Mouse (Mus musculus): ENCODE data around the gene Smap2.

Gene Smap2

DNA sequence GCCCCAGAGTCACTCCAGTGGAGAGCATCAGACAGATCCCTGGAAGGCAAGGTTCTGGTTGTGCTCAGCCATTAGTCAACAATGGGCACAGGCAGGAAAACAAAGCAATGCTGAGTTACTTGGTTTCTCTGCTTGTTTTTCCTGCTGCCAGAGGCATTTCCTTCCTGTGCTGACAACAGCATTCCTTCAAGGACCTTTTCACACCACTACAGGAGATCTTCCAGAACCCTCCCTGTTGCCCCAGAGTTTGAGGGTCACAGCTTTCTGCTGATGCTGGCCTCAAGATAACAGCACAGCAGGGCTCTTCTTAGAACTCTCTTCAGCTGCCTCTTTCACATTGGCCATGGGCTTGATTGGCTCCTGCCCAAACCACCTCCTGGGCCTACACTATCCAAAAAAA is 4.9 kb upstream of the Smap2 start:
- DNase-seq (ENCODE audit: low read depth, low spot score), result no peak

- DNase-seq (ENCODE audit: low read depth, low spot score), result peak; percentile 72
These were observed 3.2 kb upstream of the Smap2 start for GRCm38 (mm10) chr4:121020040-121020790.

DNA sequence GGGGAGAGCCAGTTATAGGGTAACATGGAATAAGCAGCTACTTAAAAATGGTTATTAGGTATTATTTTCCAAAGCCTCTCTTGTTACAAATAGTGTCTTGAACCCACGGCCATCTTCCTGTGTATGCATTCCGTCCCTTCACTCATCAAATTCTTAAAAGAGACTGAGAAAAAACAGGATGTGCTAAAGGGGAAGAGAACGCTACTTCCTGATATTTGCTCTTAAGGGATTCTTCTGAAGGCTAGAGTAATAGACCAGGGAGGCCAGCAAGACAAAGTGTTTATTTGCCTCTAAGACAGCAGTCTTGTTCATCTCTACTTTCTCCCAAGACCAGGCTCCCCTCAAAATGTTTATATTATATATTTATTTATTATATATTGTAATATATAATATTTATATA is 1.2 kb upstream of the Smap2 start:
- DNase-seq (ENCODE audit: low read depth, low spot score), result no peak

GRCm38 (mm10) chr4:121016021-121016898 is 787 bp downstream of the Smap2 start:
- peak; percentile 65 for DNase-seq (ENCODE audit: low read depth, low spot score)

- no peak for DNase-seq (ENCODE audit: low read depth, low spot score)
These were observed 1.8 kb downstream of the Smap2 start for GRCm38 (mm10) chr4:121015268-121015659.

- no peak for DNase-seq (ENCODE audit: low read depth, low spot score)
These were observed 2.3 kb downstream of the Smap2 start for GRCm38 (mm10) chr4:121014594-121015267.

- DNase-seq (ENCODE audit: low read depth, low spot score), result no peak
These were observed 6.1 kb downstream of the Smap2 start for GRCm38 (mm10) chr4:121010770-121011549.

- peak; percentile 65 for DNase-seq (ENCODE audit: low read depth, low spot score)
These were observed 7.9 kb downstream of the Smap2 start for GRCm38 (mm10) chr4:121009151-121009550.

GRCm38 (mm10) chr4:121008071-121008745 is 8.8 kb downstream of the Smap2 start:
- DNase-seq (ENCODE audit: low read depth, low spot score), result no peak

GRCm38 (mm10) chr4:121007006-121007405 is 10.0 kb downstream of the Smap2 start:
- DNase-seq (ENCODE audit: low read depth, low spot score), result no peak

DNA sequence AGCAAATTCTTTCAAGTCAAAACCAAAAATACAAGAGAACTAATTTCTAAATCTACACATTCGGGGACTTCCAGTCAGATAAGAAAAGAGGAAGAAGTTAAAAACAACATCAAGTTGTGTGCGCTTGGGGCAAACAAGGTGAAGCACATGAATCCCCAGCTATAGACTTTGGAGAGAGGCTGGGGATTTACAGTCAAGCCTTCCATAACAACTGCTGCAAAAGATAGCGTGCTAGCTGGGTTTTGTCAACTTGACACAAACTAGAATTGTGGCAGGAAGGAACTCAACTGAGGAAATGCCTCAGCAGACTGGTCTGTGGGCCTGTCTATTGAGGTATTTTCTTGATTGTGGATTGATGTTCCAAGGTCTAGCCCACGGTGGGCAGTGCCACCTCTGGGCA is 12.4 kb downstream of the Smap2 start:
- DNase-seq (ENCODE audit: low read depth, low spot score), result no peak

DNA sequence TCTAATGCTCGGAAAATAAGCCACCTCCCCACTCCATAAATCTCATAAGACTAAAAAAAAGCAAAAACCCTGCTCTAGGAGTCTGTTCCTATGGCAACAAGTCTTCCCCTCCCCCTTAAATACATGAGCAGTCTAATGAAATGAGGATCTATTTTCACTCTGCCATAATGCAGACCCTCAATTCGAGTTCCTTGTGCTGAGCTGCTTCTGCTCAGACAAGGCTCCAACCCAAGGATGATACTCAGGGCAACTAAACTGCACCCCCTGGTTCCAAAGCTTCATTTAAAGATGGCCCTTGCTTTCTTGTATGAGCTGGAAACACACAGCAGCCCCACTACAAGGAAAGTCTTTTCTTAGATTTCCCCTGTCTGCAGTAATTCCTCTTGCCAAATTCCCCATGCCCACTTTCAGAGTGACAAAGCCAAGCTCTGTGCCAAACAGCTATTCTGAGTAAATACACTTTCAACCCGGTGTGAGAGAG is 13.4 kb downstream of the Smap2 start:
- DNase-seq (ENCODE audit: low read depth, low spot score), result no peak

DNA sequence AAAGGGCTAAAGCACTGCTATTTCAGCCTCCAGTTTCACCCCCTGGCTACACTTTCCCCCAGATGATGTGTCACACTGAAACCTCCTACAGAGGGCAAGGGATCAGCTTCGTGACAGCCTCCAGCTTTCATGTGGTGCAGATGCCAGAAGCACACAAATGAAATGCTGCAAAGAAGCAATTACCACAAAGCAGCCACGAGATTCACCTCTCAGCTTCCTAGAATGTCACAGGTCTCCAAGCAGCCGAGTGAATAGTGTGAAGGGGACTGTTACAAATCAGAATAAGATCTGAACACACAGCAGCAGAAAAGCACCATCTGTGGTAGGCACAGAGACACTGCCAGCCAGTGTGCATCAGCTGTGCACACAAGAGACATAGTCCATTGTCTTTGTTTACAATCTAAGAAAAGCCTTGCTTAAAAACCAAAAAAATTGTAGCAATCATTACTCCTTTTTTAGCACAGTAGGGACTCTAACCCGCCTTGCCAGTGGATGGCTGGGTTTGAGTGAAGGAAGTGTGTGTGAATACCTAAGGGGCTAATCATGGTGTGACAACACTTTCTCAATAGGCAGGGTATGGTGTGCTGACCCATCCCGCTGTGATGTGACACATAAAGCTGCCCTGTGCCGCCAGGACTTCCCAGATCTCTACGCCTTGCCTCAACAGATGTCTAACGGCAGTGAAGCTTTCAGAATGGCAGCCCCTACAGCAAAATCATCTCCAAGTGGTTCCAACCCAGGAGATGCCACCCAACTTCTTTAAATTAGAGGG is 14.5 kb downstream of the Smap2 start:
- no peak for DNase-seq (ENCODE audit: low read depth, low spot score)

DNA sequence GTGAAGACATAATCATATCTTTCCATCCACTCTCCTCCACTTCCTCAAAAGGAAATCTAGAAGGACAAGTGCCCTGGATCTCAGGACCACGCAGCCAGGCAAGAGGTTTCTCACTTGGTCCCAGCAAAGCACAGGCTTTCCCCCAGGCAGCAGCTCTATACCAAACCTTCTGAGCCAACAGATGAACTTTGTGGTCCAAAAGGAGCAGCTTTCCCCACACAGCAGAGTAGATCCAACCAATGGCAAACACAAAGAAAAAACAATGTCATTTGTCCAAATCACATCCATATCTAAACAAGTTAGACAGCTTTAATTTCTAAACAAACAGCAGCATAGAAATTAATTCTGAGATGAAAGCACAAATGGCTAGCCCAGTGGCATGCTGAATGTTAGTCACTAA is 15.4 kb downstream of the Smap2 start:
- DNase-seq (ENCODE audit: low read depth, low spot score), result no peak

- DNase-seq (ENCODE audit: low read depth, low spot score), result no peak
These were observed 16.0 kb downstream of the Smap2 start for GRCm38 (mm10) chr4:121001042-121001441.

DNA sequence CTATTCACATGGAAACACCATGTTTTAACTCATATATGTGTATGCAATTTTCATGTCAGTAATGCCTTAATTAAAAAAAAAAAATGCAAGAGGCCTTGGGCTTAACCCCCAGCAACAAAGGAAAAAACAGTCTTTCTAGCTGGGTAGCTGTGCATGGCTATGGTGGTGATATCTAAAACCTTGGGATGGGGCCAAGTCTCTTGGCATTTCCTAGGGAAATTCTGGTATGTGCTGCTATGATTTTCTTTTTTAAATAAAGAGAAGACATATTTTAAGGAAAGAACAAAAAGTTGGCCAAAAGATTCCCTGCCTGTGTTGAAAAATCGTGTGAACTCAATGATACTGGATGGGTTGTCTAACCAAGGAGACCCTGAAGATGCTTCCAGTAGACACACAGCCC is 21.1 kb downstream of the Smap2 start:
- no peak for DNase-seq (ENCODE audit: low read depth, low spot score)

GRCm38 (mm10) chr4:120993025-120993424 is 24.0 kb downstream of the Smap2 start:
- no peak for DNase-seq (ENCODE audit: low read depth, low spot score)

DNA sequence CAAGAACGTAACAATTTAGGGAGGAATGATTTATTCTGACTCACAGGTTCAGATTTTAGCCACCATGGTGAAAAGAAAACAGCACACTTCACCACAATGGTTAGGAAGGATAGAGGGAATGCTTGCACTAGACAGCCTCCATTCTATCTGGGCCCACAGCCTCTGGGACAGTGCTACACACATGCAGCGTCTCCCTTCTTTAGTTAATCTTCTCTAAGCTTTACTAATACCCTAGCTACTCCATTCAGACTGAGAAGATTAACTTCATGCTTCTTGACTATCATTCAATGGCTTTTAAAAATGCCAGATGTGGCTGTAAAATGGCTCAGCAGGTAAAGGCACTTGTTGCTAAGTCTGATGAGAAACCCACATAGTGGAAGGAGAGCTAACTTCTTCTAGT is 24.8 kb downstream of the Smap2 start:
- DNase-seq (ENCODE audit: low read depth, low spot score), result no peak

- DNase-seq (ENCODE audit: low read depth, low spot score), result no peak
These were observed 29.7 kb downstream of the Smap2 start for GRCm38 (mm10) chr4:120987319-120987718.

DNA sequence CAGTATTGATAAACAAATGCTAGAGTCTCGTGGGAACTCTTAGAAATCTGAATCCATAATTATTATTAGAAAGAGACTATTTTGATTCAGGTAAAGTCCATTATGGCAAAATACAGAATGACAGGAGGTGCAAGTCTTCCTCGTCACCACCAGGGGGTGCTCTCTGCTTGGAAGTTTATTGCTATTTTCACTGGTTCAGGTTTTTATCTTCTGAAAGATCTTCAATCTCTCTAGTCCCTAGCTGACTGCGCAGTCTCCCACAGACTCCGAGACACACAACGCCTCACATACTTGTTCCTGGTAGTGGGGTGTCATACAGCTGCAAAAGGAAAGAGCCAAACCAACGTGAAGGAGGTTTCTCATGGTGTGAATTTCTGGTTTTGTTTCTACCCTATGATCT is 30.6 kb downstream of the Smap2 start:
- DNase-seq (ENCODE audit: low read depth, low spot score), result peak; percentile 58

All from telencephalon, adult 2 months (tissue).